Mouse (Mus musculus): ENCODE measurements around the gene Gdf5. TPM values are rescaled to one million over a fixed set of nuclear protein-coding genes. Genes with fewer than 3 reads are reported as not detected.
"Not testable (repeated sequence)": the region's sequence is repeated elsewhere in the genome, so short reads cannot be mapped to it uniquely, and the experiment has no call there.

Gdf5 gene
- polyA plus RNA-seq, 1 experiment: not detected

DNA sequence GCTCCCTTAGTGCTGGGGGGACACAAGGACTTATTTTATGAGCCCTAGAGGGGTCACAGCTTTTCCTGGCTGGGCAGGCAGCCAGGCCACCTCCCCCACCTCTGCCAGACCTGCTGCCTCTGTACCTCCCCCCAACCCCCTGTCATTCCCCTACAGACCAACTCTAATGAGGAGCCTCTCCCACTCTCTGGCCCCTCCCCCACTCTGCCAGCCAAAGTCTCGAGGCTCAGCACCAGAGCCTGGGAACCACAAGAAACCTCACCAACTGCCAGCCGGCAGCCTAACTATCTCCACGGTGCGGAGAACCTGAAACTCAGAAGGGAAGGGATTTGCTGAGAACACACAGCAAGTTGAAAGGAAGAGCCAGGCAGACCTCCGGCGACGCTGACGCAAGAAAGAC is 1.7 kb downstream of the Gdf5 start:
- Histone ChIP-seq H3K4me3 (ENCODE audit: insufficient read depth, low read length) (no peak overlapping the region), H3K27ac (ENCODE audit: insufficient read depth, low read depth, low read length) (no peak overlapping the region), H3K4me1 (ENCODE audit: control insufficient read depth, insufficient read depth, low read length) (peaks cover 9% of the 10 kb centered on the region)
- TF ChIP-seq POLR2A (IDR thresholded peaks at IDR 0.05; ENCODE audit: borderline replicate concordance, low read depth, low read length): no peak
- no peak for TF ChIP-seq CTCF (IDR thresholded peaks at IDR 0.05; ENCODE audit: low read depth, low read length)

GRCm38 (mm10) chr2:155941697-155942442 is 3.3 kb downstream of the Gdf5 start:
- Histone ChIP-seq H3K27ac (ENCODE audit: insufficient read depth, low read depth, low read length) (no peak overlapping the region), H3K4me1 (ENCODE audit: control insufficient read depth, insufficient read depth, low read length) (peaks cover 9% of the 10 kb centered on the region), H3K4me3 (ENCODE audit: insufficient read depth, low read length) (no peak overlapping the region)
- TF ChIP-seq CTCF (IDR thresholded peaks at IDR 0.05; ENCODE audit: low read depth, low read length) (no peak), POLR2A (IDR thresholded peaks at IDR 0.05; ENCODE audit: borderline replicate concordance, low read depth, low read length) (no peak)

DNA sequence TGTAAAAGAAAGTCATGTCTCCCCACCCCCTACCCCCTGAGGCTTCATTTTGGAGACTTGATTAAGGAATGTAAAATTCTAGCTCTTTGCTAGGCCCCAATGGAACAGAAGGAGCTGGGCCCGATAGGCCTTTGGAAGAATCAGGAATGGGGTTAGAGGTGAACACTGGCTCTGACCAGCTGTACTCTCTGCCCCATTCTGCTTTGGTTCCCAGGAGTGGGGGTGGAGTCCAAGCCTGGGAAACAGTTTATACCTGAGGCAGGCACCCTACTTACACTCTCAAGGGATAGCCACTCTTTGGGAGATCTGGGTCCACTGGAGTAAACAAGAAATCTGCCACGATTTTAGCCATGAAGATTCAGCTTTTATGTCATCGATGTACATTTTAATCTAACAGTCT is 4.5 kb downstream of the Gdf5 start, which contains the start of gene Gm15557:
TSS of gene Gm15557 (plus strand) at position 48 of the 400 bp plus-strand sequence.
- Histone ChIP-seq H3K4me3 (ENCODE audit: insufficient read depth, low read length) (no peak within 1 kb of the TSS), H3K27ac (ENCODE audit: insufficient read depth, low read depth, low read length) (no peak within 1 kb of the TSS), H3K4me1 (ENCODE audit: control insufficient read depth, insufficient read depth, low read length) (peaks cover 9% of the 10 kb centered on the region)
- TF ChIP-seq CTCF (IDR thresholded peaks at IDR 0.05; ENCODE audit: low read depth, low read length) (no peak), POLR2A (IDR thresholded peaks at IDR 0.05; ENCODE audit: borderline replicate concordance, low read depth, low read length) (no peak)

DNA sequence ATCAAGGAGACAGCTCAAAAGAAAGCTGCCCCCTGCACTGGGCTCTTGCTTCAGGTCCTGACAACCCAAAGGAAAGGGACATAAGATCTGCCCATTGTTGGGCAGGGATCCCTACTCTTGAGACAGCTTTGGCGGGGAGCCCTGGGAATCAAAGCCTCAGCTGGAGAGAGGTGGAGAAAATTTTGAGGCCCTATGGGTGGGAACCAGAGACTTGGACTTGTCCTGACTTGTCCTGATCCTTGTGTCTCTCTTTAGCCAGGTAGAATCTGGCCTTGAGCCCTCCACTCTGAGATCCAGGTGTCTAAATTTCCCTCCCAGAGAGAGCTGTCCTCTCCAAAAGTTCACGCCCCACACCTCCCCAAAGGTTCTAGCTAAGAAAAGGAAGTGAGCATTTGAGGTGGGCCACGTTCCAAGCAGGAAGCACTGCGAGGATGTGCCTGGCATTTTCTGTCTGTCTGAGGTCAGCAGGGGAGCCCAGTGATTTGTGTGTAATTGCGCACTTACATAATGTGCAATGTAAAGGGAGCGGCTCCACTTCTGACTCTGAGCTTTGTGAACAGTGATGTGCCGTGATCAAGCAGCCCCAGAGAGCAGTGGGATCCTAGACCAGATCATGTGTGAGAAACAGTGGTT is 5.2 kb downstream of the Gdf5 start:
- Histone ChIP-seq H3K27ac (ENCODE audit: insufficient read depth, low read depth, low read length) (no peak overlapping the region), H3K4me1 (ENCODE audit: control insufficient read depth, insufficient read depth, low read length) (peaks cover 9% of the 10 kb centered on the region), H3K4me3 (ENCODE audit: insufficient read depth, low read length) (no peak overlapping the region)
- no peak for TF ChIP-seq POLR2A (IDR thresholded peaks at IDR 0.05; ENCODE audit: borderline replicate concordance, low read depth, low read length)
- TF ChIP-seq CTCF (IDR thresholded peaks at IDR 0.05; ENCODE audit: low read depth, low read length): no peak

GRCm38 (mm10) chr2:155929531-155930442 is 15.4 kb downstream of the Gdf5 start, which contains the start of gene Uqcc1:
Uqcc1 (minus strand) TSS chr2:155930310.
- TF ChIP-seq CTCF (IDR thresholded peaks at IDR 0.05; ENCODE audit: low read depth, low read length) (no peak), POLR2A (IDR thresholded peaks at IDR 0.05; ENCODE audit: borderline replicate concordance, low read depth, low read length) (no peak; the same call in 1 of the 2 replicates)
- Histone ChIP-seq H3K27ac (ENCODE audit: insufficient read depth, low read depth, low read length) (peak within 1 kb of the TSS; percentile 80), H3K4me3 (ENCODE audit: insufficient read depth, low read length) (peak within 1 kb of the TSS; percentile 64), H3K4me1 (ENCODE audit: control insufficient read depth, insufficient read depth, low read length) (peaks cover 23% of the 10 kb centered on the region)

GRCm38 (mm10) chr2:155928711-155929345 is 16.3 kb downstream of the Gdf5 start:
- Histone ChIP-seq H3K4me3 (ENCODE audit: insufficient read depth, low read length) (peak overlapping the region; percentile 64), H3K4me1 (ENCODE audit: control insufficient read depth, insufficient read depth, low read length) (peaks cover 31% of the 10 kb centered on the region), H3K27ac (ENCODE audit: insufficient read depth, low read depth, low read length) (peak overlapping the region; percentile 80)
- TF ChIP-seq CTCF (IDR thresholded peaks at IDR 0.05; ENCODE audit: low read depth, low read length) (no peak), POLR2A (IDR thresholded peaks at IDR 0.05; ENCODE audit: borderline replicate concordance, low read depth, low read length) (no peak)

- H3K27ac ChIP-seq (ENCODE audit: insufficient read depth, low read depth, low read length); H3K4me3 ChIP-seq (ENCODE audit: insufficient read depth, low read length): not testable (repeated sequence)
- H3K4me1 ChIP-seq (ENCODE audit: control insufficient read depth, insufficient read depth, low read length): peaks cover 32% of the 10 kb centered on the region
Measured at GRCm38 (mm10) chr2:155925213-155925612, 20.0 kb downstream of the Gdf5 start.

GRCm38 (mm10) chr2:155923143-155923542 is 22.0 kb downstream of the Gdf5 start:
- Histone ChIP-seq H3K4me3 (ENCODE audit: insufficient read depth, low read length) (no peak overlapping the region), H3K27ac (ENCODE audit: insufficient read depth, low read depth, low read length) (no peak overlapping the region), H3K4me1 (ENCODE audit: control insufficient read depth, insufficient read depth, low read length) (peaks cover 28% of the 10 kb centered on the region)
- TF ChIP-seq POLR2A (IDR thresholded peaks at IDR 0.05; ENCODE audit: borderline replicate concordance, low read depth, low read length) (no peak), CTCF (IDR thresholded peaks at IDR 0.05; ENCODE audit: low read depth, low read length) (no peak)

DNA sequence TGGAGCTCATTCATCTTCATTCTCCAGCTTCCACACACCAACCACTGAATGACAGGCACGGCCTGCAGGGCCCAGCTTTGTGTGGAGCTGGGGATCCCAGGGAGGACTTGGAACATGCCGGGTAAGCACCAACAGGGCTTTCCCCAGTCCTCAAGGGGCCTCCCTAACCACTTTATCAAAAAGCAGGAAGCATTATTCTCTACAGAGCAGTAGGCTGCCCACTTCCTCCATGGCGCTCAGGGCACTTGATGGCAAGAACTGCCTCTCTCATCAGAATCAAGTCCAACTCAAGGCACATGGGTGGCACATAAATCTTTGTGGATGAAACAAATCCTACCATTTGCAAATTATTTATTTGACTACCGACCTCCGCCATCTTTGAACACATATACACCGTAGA is 30.5 kb downstream of the Gdf5 start:
- Histone ChIP-seq H3K27ac (ENCODE audit: insufficient read depth, low read depth, low read length) (peak overlapping the region; percentile 23; the same call in 1 of the 2 replicates), H3K4me1 (ENCODE audit: control insufficient read depth, insufficient read depth, low read length) (peaks cover 15% of the 10 kb centered on the region), H3K4me3 (ENCODE audit: insufficient read depth, low read length) (no peak overlapping the region)
- TF ChIP-seq POLR2A (IDR thresholded peaks at IDR 0.05; ENCODE audit: borderline replicate concordance, low read depth, low read length) (no peak), CTCF (IDR thresholded peaks at IDR 0.05; ENCODE audit: low read depth, low read length) (no peak)

Measured in bone marrow macrophage, adult 2 months (primary cell).